Mouse (Mus musculus) MEL (cell line): ENCODE data around the gene Fbxo21. TPM values are rescaled to one million over a fixed set of nuclear protein-coding genes. Genes with fewer than 3 reads are reported as not detected.

Source experiments
- DNase-seq: peaks from one replicate; pipeline ENCODE4 v3.0.0; 2011; ENCODE audit warnings: low read depth, low spot score
- H3K27ac ChIP-seq: 2 replicates; pipeline ENCODE4 v1.5.1; 2012; ENCODE audit warnings: low read depth, mild to moderate bottlenecking, control low read depth, low read length, moderate library complexity; ENCODE audit not compliant: control insufficient read depth
- H3K27me3 ChIP-seq, 2 experiments: fragments of 150-350 bp in 1 of 2; sonication (generic) in 1 of 2; 2 replicates each; pipeline ENCODE4 v1.6.1; 2012; ENCODE audit warnings: low read length in 2 of 2, mild to moderate bottlenecking in 2 of 2, improper control_type of control experiment in 1 of 2, moderate library complexity in 1 of 2; ENCODE audit not compliant: insufficient read depth in 2 of 2, control insufficient read depth in 1 of 2
- H3K36me3 ChIP-seq, 2 experiments: 2 replicates each; pipeline ENCODE4 v1.6.1; 2012 to 2014; ENCODE audit warnings: low read length in 2 of 2, improper control_type of control experiment in 1 of 2, inconsistent platforms in 1 of 2, mild to moderate bottlenecking in 1 of 2; ENCODE audit not compliant: insufficient read depth in 2 of 2, control insufficient read depth in 1 of 2
- H3K4me1 ChIP-seq, 2 experiments: fragments of 150-350 bp in 1 of 2; sonication (generic) in 1 of 2; 2 replicates each; pipeline ENCODE4 v1.6.1; 2012; ENCODE audit warnings: low read length in 2 of 2, improper control_type of control experiment in 1 of 2, mild to moderate bottlenecking in 1 of 2; ENCODE audit not compliant: insufficient read depth in 2 of 2, control insufficient read depth in 1 of 2
- H3K4me3 ChIP-seq, 2 experiments: fragments of 150-350 bp in 1 of 2; sonication (generic) in 1 of 2; 2 replicates each; pipeline ENCODE4 v1.5.1; 2012; ENCODE audit warnings: low read depth in 2 of 2, low read length in 2 of 2, mild to moderate bottlenecking in 2 of 2, moderate library complexity in 2 of 2, control low read depth in 1 of 2, improper control_type of control experiment in 1 of 2; ENCODE audit not compliant: control insufficient read depth in 1 of 2, insufficient read depth in 1 of 2
- H3K79me2 ChIP-seq: 2 replicates; pipeline ENCODE4 v1.6.1; 2012; ENCODE audit warnings: mild to moderate bottlenecking, low read length, moderate library complexity; ENCODE audit not compliant: control insufficient read depth, poor library complexity, insufficient read depth
- H3K9ac ChIP-seq: 2 replicates; pipeline ENCODE4 v1.6.1; 2012; ENCODE audit warnings: low read depth, mild to moderate bottlenecking, control low read depth, low read length, moderate library complexity; ENCODE audit not compliant: control insufficient read depth, poor library complexity, severe bottlenecking
- H3K9me3 ChIP-seq: fragments of 150-350 bp; sonication (generic); replicated peaks from 2 replicates; pipeline ENCODE4 v1.6.1; 2012; ENCODE audit warnings: mild to moderate bottlenecking, low read length, improper control_type of control experiment, moderate library complexity; ENCODE audit not compliant: insufficient read depth
- CHD1 ChIP-seq: IDR thresholded peaks from 2 replicates; pipeline ENCODE4 v1.6.1; 2012; ENCODE audit warnings: low read depth, mild to moderate bottlenecking, inconsistent platforms, low read length, improper control_type of control experiment
- CHD2 ChIP-seq: IDR thresholded peaks from 2 replicates; pipeline ENCODE4 v1.6.1; 2011; ENCODE audit warnings: low read length, improper control_type of control experiment
- CTCF ChIP-seq, 3 experiments: IDR thresholded peaks in 2 of 3; conservative IDR thresholded peaks in 1 of 3; 2 replicates each; pipeline ENCODE4 v1.5.1; 2011 to 2012; ENCODE audit warnings: low read length in 3 of 3, low read depth in 2 of 3, mild to moderate bottlenecking in 2 of 3, improper control_type of control experiment in 1 of 3, inconsistent platforms in 1 of 3, mixed read lengths in 1 of 3, moderate library complexity in 1 of 3; ENCODE audit not compliant: control insufficient read depth in 1 of 3, insufficient read depth in 1 of 3, poor library complexity in 1 of 3, severe bottlenecking in 1 of 3
- E2F4 ChIP-seq: IDR thresholded peaks from 2 replicates; pipeline ENCODE4 v1.6.1; 2011; ENCODE audit warnings: low read depth, low read length, improper control_type of control experiment, borderline replicate concordance
- ELF1 ChIP-seq: IDR thresholded peaks from 2 replicates; pipeline ENCODE4 v1.6.1; 2014; ENCODE audit warnings: low read depth, mild to moderate bottlenecking, inconsistent platforms, low read length, improper control_type of control experiment, moderate library complexity
- EP300 ChIP-seq, 2 experiments: IDR thresholded peaks; 2 replicates each; pipeline ENCODE4 v1.6.1; 2011; ENCODE audit warnings: improper control_type of control experiment in 2 of 2, low read length in 2 of 2, low read depth in 1 of 2, mild to moderate bottlenecking in 1 of 2
- ETS1 ChIP-seq: IDR thresholded peaks from 2 replicates; pipeline ENCODE4 v1.6.1; 2012; ENCODE audit warnings: low read depth, mild to moderate bottlenecking, inconsistent platforms, low read length, improper control_type of control experiment, moderate library complexity
- GABPA ChIP-seq: IDR thresholded peaks from 2 replicates; pipeline ENCODE4 v1.6.1; 2012; ENCODE audit warnings: low read depth, mild to moderate bottlenecking, inconsistent platforms, low read length, improper control_type of control experiment, moderate library complexity
- GATA1 ChIP-seq: IDR thresholded peaks from 2 replicates; pipeline ENCODE4 v1.6.1; 2011; ENCODE audit warnings: low read depth, low read length, improper control_type of control experiment
- HCFC1 ChIP-seq: IDR thresholded peaks from 2 replicates; pipeline ENCODE4 v1.6.1; 2012; ENCODE audit warnings: low read depth, mild to moderate bottlenecking, inconsistent platforms, low read length, improper control_type of control experiment, moderate library complexity
- JUND ChIP-seq: IDR thresholded peaks from 2 replicates; pipeline ENCODE4 v1.6.1; 2011; ENCODE audit warnings: low read depth, mild to moderate bottlenecking, improper control_type of control experiment, low read length
- KAT2A ChIP-seq: conservative IDR thresholded peaks from 2 replicates; pipeline ENCODE4 v1.6.1; 2012; ENCODE audit warnings: low read depth, low read length, improper control_type of control experiment, inconsistent platforms
- MAX ChIP-seq: IDR thresholded peaks from 2 replicates; pipeline ENCODE4 v1.6.1; 2011; ENCODE audit warnings: low read length, improper control_type of control experiment
- MEF2A ChIP-seq: IDR thresholded peaks from 2 replicates; pipeline ENCODE4 v1.6.1; 2014; ENCODE audit warnings: low read depth, mild to moderate bottlenecking, inconsistent platforms, low read length, improper control_type of control experiment; ENCODE audit not compliant: poor library complexity, insufficient replicate concordance, severe bottlenecking; ENCODE audit errors: extremely low read depth
- MXI1 ChIP-seq: IDR thresholded peaks from 2 replicates; pipeline ENCODE4 v1.6.1; 2011; ENCODE audit warnings: mild to moderate bottlenecking, low read depth, low read length, improper control_type of control experiment
- MYB ChIP-seq: IDR thresholded peaks from 2 replicates; pipeline ENCODE4 v1.6.1; 2011; ENCODE audit warnings: mild to moderate bottlenecking, low read depth, low read length, improper control_type of control experiment
- MYC ChIP-seq: IDR thresholded peaks from 2 replicates; pipeline ENCODE4 v1.6.1; 2011; ENCODE audit warnings: low read depth, mild to moderate bottlenecking, low read length, improper control_type of control experiment, moderate library complexity
- NELFE ChIP-seq: IDR thresholded peaks from 2 replicates; pipeline ENCODE4 v1.6.1; 2011; ENCODE audit warnings: low read depth, low read length, improper control_type of control experiment
- NRF1 ChIP-seq: IDR thresholded peaks from 2 replicates; pipeline ENCODE4 v1.6.1; 2014; ENCODE audit warnings: low read depth, mild to moderate bottlenecking, inconsistent platforms, low read length, improper control_type of control experiment, moderate library complexity; ENCODE audit not compliant: poor library complexity, insufficient read depth, severe bottlenecking
- POLR2A ChIP-seq, 2 experiments: IDR thresholded peaks; 2 replicates each; pipeline ENCODE4 v1.6.1; 2011 to 2012; ENCODE audit warnings: low read length in 2 of 2, mild to moderate bottlenecking in 2 of 2, control low read depth in 1 of 2, improper control_type of control experiment in 1 of 2, low read depth in 1 of 2, moderate library complexity in 1 of 2; ENCODE audit not compliant: control insufficient read depth in 1 of 2, insufficient read depth in 1 of 2, poor library complexity in 1 of 2
- POLR2AphosphoS5 ChIP-seq: IDR thresholded peaks from 2 replicates; pipeline ENCODE4 v1.6.1; 2012; ENCODE audit warnings: low read depth, borderline replicate concordance, mild to moderate bottlenecking, inconsistent platforms, low read length, moderate library complexity, mixed read lengths
- RAD21 ChIP-seq: IDR thresholded peaks from 2 replicates; pipeline ENCODE4 v1.6.1; 2011; ENCODE audit warnings: mild to moderate bottlenecking, low read depth, low read length, improper control_type of control experiment
- RCOR1 ChIP-seq: IDR thresholded peaks from 2 replicates; pipeline ENCODE4 v1.6.1; 2012; ENCODE audit warnings: low read depth, mild to moderate bottlenecking, inconsistent platforms, low read length, improper control_type of control experiment
- SIN3A ChIP-seq: IDR thresholded peaks from 2 replicates; pipeline ENCODE4 v1.6.1; 2012; ENCODE audit warnings: low read length, improper control_type of control experiment, inconsistent platforms
- TBP ChIP-seq: IDR thresholded peaks from 2 replicates; pipeline ENCODE4 v1.8.0; 2011; ENCODE audit warnings: low read depth, low read length, improper control_type of control experiment
- TCF12 ChIP-seq: IDR thresholded peaks from 2 replicates; pipeline ENCODE4 v1.6.1; 2014; ENCODE audit warnings: low read depth, mild to moderate bottlenecking, inconsistent platforms, low read length, improper control_type of control experiment, moderate library complexity
- USF2 ChIP-seq, 2 experiments: IDR thresholded peaks; 2 replicates each; pipeline ENCODE4 v1.6.1; 2011 to 2012; ENCODE audit warnings: improper control_type of control experiment in 2 of 2, low read length in 2 of 2, borderline replicate concordance in 1 of 2, inconsistent platforms in 1 of 2, low read depth in 1 of 2, mild to moderate bottlenecking in 1 of 2; ENCODE audit not compliant: insufficient read depth in 1 of 2
- ZC3H11A ChIP-seq: IDR thresholded peaks from 2 replicates; pipeline ENCODE4 v1.6.1; 2012; ENCODE audit warnings: low read depth, mild to moderate bottlenecking, inconsistent platforms, low read length, improper control_type of control experiment
- ZKSCAN1 ChIP-seq: IDR thresholded peaks from 2 replicates; pipeline ENCODE4 v1.6.1; 2012; ENCODE audit warnings: low read depth, mild to moderate bottlenecking, inconsistent platforms, low read length, improper control_type of control experiment, moderate library complexity
- ZMIZ1 ChIP-seq: IDR thresholded peaks from 2 replicates; pipeline ENCODE4 v1.6.1; 2012; ENCODE audit warnings: low read depth, mild to moderate bottlenecking, inconsistent platforms, low read length, improper control_type of control experiment, moderate library complexity
- ZNF384 ChIP-seq: IDR thresholded peaks from 2 replicates; pipeline ENCODE4 v1.6.1; 2012; ENCODE audit warnings: low read depth, mild to moderate bottlenecking, inconsistent platforms, low read length, improper control_type of control experiment
- polyA plus RNA-seq, 2 experiments: library from polyadenylated mRNA; stranded (reverse) in 1 of 2; unstranded in 1 of 2; fragments of >175 nt in 1 of 2; fragments of >200 nt in 1 of 2; gene quantifications; 2 replicates each; pipeline versions ENCODE4 v1.2.1 to v1.2.4; 2012; ENCODE audit warnings: low replicate concordance in 2 of 2, low read depth in 1 of 2; ENCODE audit not compliant: insufficient read length in 2 of 2, insufficient read depth in 1 of 2, missing spikeins in 1 of 2
- total RNA-seq: library from RNA; depleted of rRNA; stranded (reverse); fragments of 300-350 nt; gene quantifications from 2 replicates; pipeline ENCODE4 v1.2.3, GENCODE M21; 2012

The Fbxo21 gene
- total and polyA plus RNA-seq, 3 experiments = 10.4 to 20.5 TPM; not detected in 1

GRCm38 (mm10) chr5:117941552-117941951 is 35.0 kb upstream of the Fbxo21 start:
- Histone ChIP-seq H3K27ac (no peak overlapping the region), H3K4me3 (no peak overlapping the region), H3K4me1 (no peaks in the 10 kb centered on the region), H3K9ac (no peak overlapping the region), H3K79me2 (no peaks in the 10 kb centered on the region), H3K27me3 (no peaks in the 10 kb centered on the region), H3K9me3 (no peaks in the 10 kb centered on the region), H3K36me3 (no peaks in the 10 kb centered on the region)
- DNase-seq = peak; percentile 31
- TF ChIP-seq E2F4 = no peak
- TF ChIP-seq ZNF384 = no peak
- peak; percentile 21 to 41 (median 37); a peak in 4 of 6 replicates for TF ChIP-seq CTCF (IDR thresholded peaks at IDR 0.05 in 2 of 3, conservative IDR thresholded peaks at IDR 0.05 in 1 of 3; ENCODE audit: control insufficient read depth in 1 of 3, insufficient read depth in 1 of 3, low read depth in 2 of 3, low read length in 3 of 3, poor library complexity in 1 of 3, severe bottlenecking in 1 of 3)
- TF ChIP-seq TCF12 = no peak
- no peak for TF ChIP-seq MAX
- no peak for TF ChIP-seq GATA1

- H3K9ac ChIP-seq = no peak overlapping the region
- DNase-seq = peak; percentile 29
- H3K27ac ChIP-seq = no peak overlapping the region
- no peaks in the 10 kb centered on the region for H3K9me3 ChIP-seq
- H3K27me3 ChIP-seq = no peaks in the 10 kb centered on the region
- no peaks in the 10 kb centered on the region for H3K36me3 ChIP-seq
- no peak overlapping the region for H3K4me3 ChIP-seq
- H3K4me1 ChIP-seq = no peaks in the 10 kb centered on the region
- H3K79me2 ChIP-seq = no peaks in the 10 kb centered on the region; the same call in 1 of the 2 replicates
- TF ChIP-seq KAT2A (no peak), CHD1 (no peak), USF2 (IDR thresholded peaks at IDR 0.05; ENCODE audit: borderline replicate concordance in 1 of 2, insufficient read depth in 1 of 2, low read depth in 1 of 2, low read length in 2 of 2) (no peak), SIN3A (no peak), ETS1 (no peak), ZC3H11A (peak; percentile 8; the same call in 1 of the 2 replicates), POLR2AphosphoS5 (no peak), NELFE (no peak), EP300 (IDR thresholded peaks at IDR 0.05; ENCODE audit: low read depth in 1 of 2, low read length in 2 of 2) (no peak), ELF1 (no peak), CHD2 (no peak), RAD21 (peak; percentile 66), MYB (no peak), NRF1 (no peak), ZKSCAN1 (no peak), MYC (no peak), HCFC1 (no peak), MXI1 (no peak), MAX (no peak), JUND (no peak), GATA1 (no peak), GABPA (no peak), ZMIZ1 (no peak), TCF12 (no peak), TBP (no peak), MEF2A (no peak), ZNF384 (no peak), RCOR1 (no peak), POLR2A (IDR thresholded peaks at IDR 0.05; ENCODE audit: control insufficient read depth in 1 of 2, insufficient read depth in 1 of 2, low read depth in 1 of 2, low read length in 2 of 2, poor library complexity in 1 of 2) (no peak), CTCF (IDR thresholded peaks at IDR 0.05 in 2 of 3, conservative IDR thresholded peaks at IDR 0.05 in 1 of 3; ENCODE audit: control insufficient read depth in 1 of 3, insufficient read depth in 1 of 3, low read depth in 2 of 3, low read length in 3 of 3, poor library complexity in 1 of 3, severe bottlenecking in 1 of 3) (peak; percentile 54 to 84 (median 67))
Observed at GRCm38 (mm10) chr5:117946605-117947004, 29.9 kb upstream of the Fbxo21 start.
